Mouse (Mus musculus) fibroblast of lung, adult 2 months (primary cell): ENCODE results near the gene Hopx.

ENCODE experiments used
- DNase-seq: peaks from one replicate; pipeline ENCODE4 v3.0.0-alpha.2; 2011; ENCODE audit warnings: low read depth

Gene Hopx

GRCm38 (mm10) chr5:77114817-77115731 is at the start of gene Hopx:
Gene Hopx (minus strand): TSS chr5:77115121.
- DNase-seq = no peak

- no peak for DNase-seq
These were observed 48.7 kb upstream of the Hopx start for GRCm38 (mm10) chr5:77163597-77163996.

- no peak for DNase-seq
These were observed 47.6 kb upstream of the Hopx start for GRCm38 (mm10) chr5:77162566-77162965.

GRCm38 (mm10) chr5:77157777-77158540 is 43.0 kb upstream of the Hopx start:
- no peak for DNase-seq

- DNase-seq = peak; percentile 46
These were observed 42.0 kb upstream of the Hopx start for GRCm38 (mm10) chr5:77156938-77157337.

GRCm38 (mm10) chr5:77155526-77155925 is 40.6 kb upstream of the Hopx start:
- DNase-seq = no peak

- peak; percentile 40 for DNase-seq
These were observed 39.9 kb upstream of the Hopx start for GRCm38 (mm10) chr5:77154812-77155211.

- no peak for DNase-seq
These were observed 36.8 kb upstream of the Hopx start for GRCm38 (mm10) chr5:77151738-77152137.

- no peak for DNase-seq
These were observed 36.2 kb upstream of the Hopx start for GRCm38 (mm10) chr5:77151075-77151474.

GRCm38 (mm10) chr5:77148021-77148621 is 33.2 kb upstream of the Hopx start:
- DNase-seq = no peak

- DNase-seq = no peak
These were observed 31.7 kb upstream of the Hopx start for GRCm38 (mm10) chr5:77146459-77147170.

GRCm38 (mm10) chr5:77144647-77145046 is 29.7 kb upstream of the Hopx start:
- no peak for DNase-seq

GRCm38 (mm10) chr5:77143076-77143475 is 28.2 kb upstream of the Hopx start:
- DNase-seq = no peak

GRCm38 (mm10) chr5:77141336-77141735 is 26.4 kb upstream of the Hopx start:
- no peak for DNase-seq

GRCm38 (mm10) chr5:77140861-77141260 is 25.9 kb upstream of the Hopx start:
- no peak for DNase-seq

- DNase-seq = no peak
These were observed 25.2 kb upstream of the Hopx start for GRCm38 (mm10) chr5:77140108-77140507.

GRCm38 (mm10) chr5:77137701-77138265 is 22.9 kb upstream of the Hopx start:
- DNase-seq = no peak

GRCm38 (mm10) chr5:77136684-77137224 is 21.8 kb upstream of the Hopx start:
- no peak for DNase-seq

GRCm38 (mm10) chr5:77134961-77135360 is 20.0 kb upstream of the Hopx start:
- no peak for DNase-seq

- no peak for DNase-seq
These were observed 19.5 kb upstream of the Hopx start for GRCm38 (mm10) chr5:77134465-77134864.

- no peak for DNase-seq
These were observed 19.0 kb upstream of the Hopx start for GRCm38 (mm10) chr5:77133960-77134359.
